Mouse (Mus musculus) layer of hippocampus, adult 2 months (tissue): ENCODE results near the gene Gm43191. TPM values are rescaled to one million over a fixed set of nuclear protein-coding genes. Genes with fewer than 3 reads are reported as not detected.
A peak's percentile ranks its signal among the peaks of the same experiment; 100 is the strongest.

Experiments used
- DNase-seq, 2 experiments: peaks; one replicate each; pipeline ENCODE4 v3.0.0; 2022; ENCODE audit warnings: low spot score in 2 of 2
- H3K27ac ChIP-seq: fragments of 200-600 bp; 2 replicates; pipeline ENCODE4 v1.8.1; 2022
- H3K4me3 ChIP-seq: fragments of 200-600 bp; 2 replicates; pipeline ENCODE4 v1.8.1; 2022; ENCODE audit warnings: mild to moderate bottlenecking
- CTCF ChIP-seq: fragments of 200-600 bp; conservative IDR thresholded peaks from 2 replicates; pipeline ENCODE4 v1.8.1; 2022; ENCODE audit warnings: antibody characterized with exemption, mild to moderate bottlenecking, moderate library complexity
- long read RNA-seq, 2 experiments: library from polyadenylated mRNA; stranded (forward); transcript quantifications; one replicate each; pipeline ENCODE4 v2.0.0; 2021; ENCODE audit warnings: borderline mapping rate in 2 of 2
- total RNA-seq, 2 experiments: library from RNA; stranded (reverse); gene quantifications; 2 replicates each; pipeline ENCODE4 v1.2.3; 2021

Gene Gm43191
- not detected for total RNA-seq
- long read RNA-seq, experiment 1, partial matches to known transcripts = 0 of 2 reads
- long read RNA-seq, experiment 1, other reads (novel, unspliced or antisense) = 2 of 2 reads
- long read RNA-seq, experiment 2, partial matches to known transcripts = 0 of 1 reads
- long read RNA-seq, experiment 2, other reads (novel, unspliced or antisense) = 1 of 1 reads

DNA sequence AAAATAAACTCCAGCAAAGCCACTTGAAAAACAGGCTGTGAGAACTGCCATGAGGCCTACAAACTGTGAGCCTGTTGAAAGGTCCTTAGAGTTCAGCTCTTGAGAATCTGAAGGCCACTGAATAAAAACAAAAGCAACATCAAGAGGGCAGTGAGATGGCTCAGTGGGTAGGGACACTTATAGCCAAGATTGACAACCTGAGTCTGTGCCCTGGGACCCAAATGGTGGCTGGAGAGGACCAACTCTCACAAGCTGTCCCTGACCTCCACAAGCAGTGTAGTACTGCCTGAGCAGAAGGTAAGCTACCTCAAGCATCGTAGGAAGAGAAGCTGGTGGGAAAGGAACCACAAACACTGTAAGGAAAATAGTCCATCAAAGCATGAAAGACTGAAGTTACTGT is at the start of gene Gm43191:
Gene Gm43191, minus strand, starts transcription at position 101 of the 400 bp plus-strand sequence.
- no peak for TF ChIP-seq CTCF
- DNase-seq = no peak
- Histone ChIP-seq H3K27ac (no peak within 1 kb of the TSS), H3K4me3 (no peak within 1 kb of the TSS)

DNA sequence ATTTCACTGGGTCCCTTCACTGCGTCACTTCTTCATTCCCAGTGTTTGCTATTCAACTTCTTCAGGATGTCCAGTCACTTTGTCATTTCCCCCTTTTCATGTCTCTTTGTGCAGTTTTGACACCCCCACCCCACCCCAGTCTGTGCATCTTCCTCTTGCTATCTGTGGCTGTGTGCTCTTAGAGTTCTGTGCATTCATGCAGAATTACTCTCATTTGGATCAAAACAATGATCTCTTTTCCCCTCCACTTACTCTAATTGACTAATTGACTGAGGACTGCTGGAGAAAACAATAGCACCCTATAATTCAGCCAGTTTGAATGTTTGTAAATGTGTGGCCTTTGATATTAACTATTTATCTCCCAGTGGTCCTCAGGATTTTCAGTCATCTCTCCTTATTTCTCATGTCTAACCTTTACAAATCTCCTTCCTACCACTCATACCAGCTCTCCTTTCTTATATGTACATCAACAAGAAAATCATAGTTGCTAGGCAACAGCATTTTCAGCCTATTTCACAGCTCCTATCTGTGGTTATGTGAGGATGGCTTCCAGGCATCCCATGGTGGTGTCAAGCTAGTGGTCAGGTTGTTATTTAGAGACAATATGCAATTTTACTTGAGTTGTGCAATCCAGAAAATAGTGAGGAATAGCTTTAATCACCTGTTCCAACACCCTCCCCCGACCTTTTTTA is 48.6 kb upstream of the Gm43191 start:
- no peak for DNase-seq
- Histone ChIP-seq H3K27ac (no peak overlapping the region), H3K4me3 (no peak overlapping the region)
- no peak for TF ChIP-seq CTCF

DNA sequence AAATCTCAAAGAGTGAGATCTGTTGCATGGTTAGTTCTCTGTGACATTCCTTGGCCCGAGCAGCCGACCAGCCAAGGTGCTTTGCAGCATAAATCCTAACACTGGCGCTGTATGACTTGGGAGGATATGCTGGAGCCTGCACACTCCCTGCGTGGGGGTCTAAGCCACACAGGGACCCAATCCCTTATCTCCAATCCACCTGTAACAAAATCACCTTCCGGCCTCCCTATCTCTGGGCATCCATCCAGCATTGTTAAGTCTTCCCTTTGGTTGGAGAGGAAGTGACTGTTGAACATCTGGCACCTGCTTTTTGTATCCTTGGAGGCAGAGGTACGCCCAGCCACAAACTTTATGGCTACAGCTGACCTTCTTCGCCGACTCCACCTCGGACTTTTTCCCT is 45.7 kb upstream of the Gm43191 start:
- DNase-seq = no peak
- Histone ChIP-seq H3K4me3 (no peak overlapping the region), H3K27ac (no peak overlapping the region)
- no peak for TF ChIP-seq CTCF

- no peak for DNase-seq
- no peak overlapping the region for H3K27ac ChIP-seq
- no peak for TF ChIP-seq CTCF
- H3K4me3 ChIP-seq = no peak overlapping the region
Measured at GRCm38 (mm10) chr3:116723496-116724481, 42.7 kb upstream of the Gm43191 start.

- no peak overlapping the region for H3K27ac ChIP-seq
- no peak for DNase-seq
- TF ChIP-seq CTCF = no peak
- H3K4me3 ChIP-seq = no peak overlapping the region
Measured at GRCm38 (mm10) chr3:116722980-116723379, 41.9 kb upstream of the Gm43191 start.

DNA sequence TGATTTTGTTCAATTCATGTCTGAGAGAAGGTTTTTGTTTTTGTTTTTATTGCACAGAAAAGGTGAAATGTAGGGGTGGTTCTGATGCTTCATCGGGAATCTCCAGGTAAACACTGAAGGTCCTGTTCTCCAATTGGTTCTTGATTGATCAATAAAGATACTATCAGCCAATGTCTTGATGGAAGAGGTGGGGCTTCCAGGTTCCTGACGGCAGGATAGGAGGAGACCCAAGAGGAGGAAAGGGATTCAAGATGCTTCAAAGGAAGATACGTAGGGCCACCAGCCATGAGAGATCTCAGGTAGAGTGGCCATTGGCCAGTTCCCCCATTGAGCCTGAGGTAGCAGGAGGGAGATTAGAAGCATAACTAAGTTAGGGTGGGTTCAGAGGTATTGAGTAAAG is 37.9 kb upstream of the Gm43191 start:
- no peak overlapping the region for H3K4me3 ChIP-seq
- no peak for DNase-seq
- no peak for TF ChIP-seq CTCF
- no peak overlapping the region for H3K27ac ChIP-seq

DNA sequence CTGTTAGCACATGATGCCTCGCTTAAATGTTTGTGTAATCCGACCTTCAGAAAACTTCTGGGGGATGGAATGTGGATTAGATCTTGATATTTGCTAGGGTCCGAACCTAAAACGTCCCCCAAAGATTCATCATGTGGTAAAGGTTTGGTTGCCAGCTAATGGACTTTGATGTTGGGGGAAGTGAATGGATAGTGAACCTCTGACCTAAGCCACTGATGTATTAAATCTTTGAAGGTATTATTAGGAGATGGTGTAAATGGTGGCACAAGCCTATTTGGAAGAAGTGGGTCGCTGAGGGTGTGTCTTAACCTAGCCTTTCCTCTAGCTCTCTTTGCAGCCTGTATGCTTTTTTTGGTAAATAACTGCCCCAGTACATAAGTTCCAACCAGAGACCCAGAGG is 32.0 kb upstream of the Gm43191 start:
- TF ChIP-seq CTCF = no peak
- DNase-seq = no peak
- H3K27ac ChIP-seq = peak overlapping the region; percentile 94
- peak overlapping the region; percentile 92 for H3K4me3 ChIP-seq

DNA sequence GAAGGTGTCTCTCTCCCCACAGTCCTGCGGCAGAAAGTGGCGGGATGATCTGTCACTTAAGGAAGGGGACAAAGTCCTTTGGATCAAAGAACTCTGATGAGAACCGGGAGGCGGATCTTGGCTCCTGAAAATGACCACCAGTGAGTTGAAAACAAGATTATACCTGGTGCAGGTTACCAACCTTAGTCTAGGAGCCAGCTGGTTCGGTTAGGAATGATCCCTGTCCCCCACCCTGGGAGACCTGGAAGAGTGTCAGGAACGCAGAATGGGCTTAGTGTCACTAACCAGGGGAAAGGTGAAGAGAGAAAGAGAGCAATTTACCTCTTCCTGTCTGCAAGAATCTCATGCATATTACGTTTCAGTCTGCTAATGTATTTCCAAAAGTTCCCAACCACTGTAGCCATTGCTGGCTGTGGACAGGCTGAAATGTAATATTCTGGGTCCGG is 31.4 kb upstream of the Gm43191 start, which contains the start of gene Slc35a3:
Gene Slc35a3, minus strand, starts transcription at position 396 of the 446 bp plus-strand sequence.
- no peak for TF ChIP-seq CTCF
- peak within 1 kb of the TSS; percentile 94 for H3K27ac ChIP-seq
- H3K4me3 ChIP-seq = peak within 1 kb of the TSS; percentile 92
- DNase-seq = no peak

DNA sequence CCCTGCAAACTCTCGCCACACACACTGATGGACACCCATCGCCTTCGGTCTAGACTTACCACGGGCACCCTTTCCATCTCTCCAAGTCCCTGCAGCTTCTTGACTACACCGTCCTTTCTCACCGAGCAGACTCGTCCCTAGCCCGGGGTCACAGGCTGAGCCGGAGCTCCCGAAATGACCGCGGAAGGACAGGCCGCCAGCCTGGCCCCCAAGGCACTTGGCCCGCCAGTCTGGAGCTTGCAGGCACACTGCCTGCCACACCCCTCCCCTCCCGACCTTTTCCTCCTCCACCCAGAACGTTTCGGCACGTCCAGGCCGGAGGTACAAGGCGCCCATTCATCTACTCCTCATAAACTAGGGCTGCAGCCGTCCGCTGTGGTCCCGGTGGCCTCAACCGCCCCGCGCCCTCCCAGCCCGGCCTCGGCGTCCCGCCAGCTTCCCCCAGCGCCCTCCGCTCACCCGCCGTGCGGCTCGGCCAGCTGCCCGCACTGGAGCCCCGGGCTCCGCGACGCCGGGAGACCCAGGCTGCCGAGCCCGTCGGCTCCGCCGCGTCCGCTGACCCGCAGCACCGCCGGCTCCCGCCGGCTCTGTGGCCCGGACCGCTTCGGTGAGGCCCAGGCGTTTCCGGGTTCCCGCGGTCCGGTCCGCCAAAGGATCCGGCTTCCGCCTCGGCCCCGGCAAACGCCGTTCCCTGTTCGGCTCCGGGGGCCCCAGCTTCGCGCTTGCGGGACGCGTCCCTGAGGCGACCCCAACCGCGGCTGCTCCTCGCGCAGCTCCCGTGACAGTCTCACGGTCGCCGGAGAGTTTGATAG is 30.8 kb upstream of the Gm43191 start:
- peak overlapping the region; percentile 92 for H3K4me3 ChIP-seq
- H3K27ac ChIP-seq = peak overlapping the region; percentile 94
- TF ChIP-seq CTCF = no peak
- DNase-seq = peak; percentile 74 to 87

- H3K4me3 ChIP-seq = peak overlapping the region; percentile 92; the same call in 1 of the 2 replicates
- H3K27ac ChIP-seq = no peak overlapping the region
- no peak for TF ChIP-seq CTCF
- no peak for DNase-seq
Measured at GRCm38 (mm10) chr3:116710941-116711340, 29.9 kb upstream of the Gm43191 start.

DNA sequence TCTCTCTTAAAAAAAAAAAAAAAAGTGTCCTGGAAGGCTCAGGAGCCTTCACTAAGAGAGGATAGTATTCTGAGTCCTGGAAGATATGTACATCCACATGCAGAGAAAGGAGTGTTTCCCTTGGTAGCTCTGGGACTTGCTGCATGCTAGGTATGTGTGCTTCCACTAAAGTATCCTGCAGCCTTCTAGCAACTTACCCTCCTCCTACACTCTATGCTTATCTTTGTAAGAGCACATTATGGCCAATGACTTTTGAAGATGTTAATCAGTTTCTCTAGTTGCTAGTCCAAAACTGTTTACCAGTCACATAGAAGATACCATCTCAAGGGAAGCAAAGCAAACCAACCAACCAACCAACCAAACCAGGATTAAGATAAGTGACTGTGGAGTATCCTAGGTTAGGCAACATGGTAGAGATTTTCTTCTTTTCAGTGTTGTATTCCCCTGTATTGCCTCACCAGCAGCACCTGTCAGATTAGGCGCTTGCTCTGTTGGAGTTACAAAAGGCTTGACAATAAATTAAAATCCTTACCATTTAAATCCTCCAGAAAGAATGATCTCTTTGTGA is 24.7 kb upstream of the Gm43191 start:
- no peak for TF ChIP-seq CTCF
- DNase-seq = no peak
- no peak overlapping the region for H3K27ac ChIP-seq
- no peak overlapping the region for H3K4me3 ChIP-seq

- no peak for TF ChIP-seq CTCF
- no peak overlapping the region for H3K4me3 ChIP-seq
- H3K27ac ChIP-seq = no peak overlapping the region
- no peak for DNase-seq
Measured at GRCm38 (mm10) chr3:116703835-116704234, 22.8 kb upstream of the Gm43191 start.
